Mouse (Mus musculus) ES-E14 (cell line): Measurements from ENCODE around the gene Mthfs.
"Not testable (repeated sequence)": the region's sequence is repeated elsewhere in the genome, so short reads cannot be mapped to it uniquely, and the experiment has no call there.

Source experiments
- CHD2 ChIP-seq: IDR thresholded peaks from 2 replicates; pipeline ENCODE4 v1.6.1; 2014; ENCODE audit warnings: mild to moderate bottlenecking, low read depth, low read length, inconsistent platforms
- HCFC1 ChIP-seq: IDR thresholded peaks from 2 replicates; pipeline ENCODE4 v1.6.1; 2012; ENCODE audit warnings: low read length, inconsistent platforms, borderline replicate concordance; ENCODE audit not compliant: insufficient read depth
- MAFK ChIP-seq: IDR thresholded peaks from 2 replicates; pipeline ENCODE4 v1.6.1; 2014; ENCODE audit warnings: mild to moderate bottlenecking, low read depth, low read length, inconsistent platforms; ENCODE audit not compliant: insufficient read depth
- ZC3H11A ChIP-seq: IDR thresholded peaks from 2 replicates; pipeline ENCODE4 v1.6.1; 2012; ENCODE audit warnings: low read depth, mild to moderate bottlenecking, inconsistent platforms, low read length, borderline replicate concordance
- ZNF384 ChIP-seq: IDR thresholded peaks from 2 replicates; pipeline ENCODE4 v1.6.1; 2012; ENCODE audit warnings: low read depth, low read length, inconsistent platforms

GRCm38 (mm10) chr9:89195483-89195882 lies 15.0 kb upstream of the Mthfs start:
- not testable (repeated sequence) for TF ChIP-seq HCFC1, ZC3H11A, CHD2, ZNF384, MAFK
